Mouse (Mus musculus): ENCODE data around the gene Gm28053.

The Gm28053 gene

GRCm38 (mm10) chr6:48741273-48741672, 22.9 kb downstream of the Gm28053 start:
- no peak for DNase-seq (ENCODE audit: low spot score in 2 of 2)

GRCm38 (mm10) chr6:48741711-48742206, 23.4 kb downstream of the Gm28053 start:
- DNase-seq (ENCODE audit: low spot score in 2 of 2), result no peak

GRCm38 (mm10) chr6:48742422-48743351, 24.3 kb downstream of the Gm28053 start:
- DNase-seq (ENCODE audit: low spot score in 2 of 2), result peak in 1 of 2 experiments; percentile 14

DNA sequence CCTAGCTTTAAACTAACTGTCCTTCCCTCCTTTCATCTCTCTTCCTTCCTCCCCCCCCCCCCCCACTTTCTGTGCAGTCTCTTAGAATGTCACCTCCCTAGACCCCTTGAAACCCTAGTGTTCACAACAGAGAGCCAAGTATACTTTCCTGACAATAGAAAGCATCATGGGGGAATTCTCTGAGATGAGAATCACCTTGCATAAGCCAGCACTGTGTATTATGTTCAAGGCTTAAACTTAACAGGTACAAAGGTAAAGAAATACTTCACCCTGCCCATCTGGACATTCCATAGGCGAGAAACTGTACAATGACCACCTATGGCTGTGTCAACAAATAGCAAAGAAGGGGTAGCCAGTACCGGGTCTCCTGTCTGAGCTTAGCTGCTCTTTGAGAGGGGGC, 27.1 kb downstream of the Gm28053 start:
- DNase-seq (ENCODE audit: low spot score in 2 of 2), result no peak

DNA sequence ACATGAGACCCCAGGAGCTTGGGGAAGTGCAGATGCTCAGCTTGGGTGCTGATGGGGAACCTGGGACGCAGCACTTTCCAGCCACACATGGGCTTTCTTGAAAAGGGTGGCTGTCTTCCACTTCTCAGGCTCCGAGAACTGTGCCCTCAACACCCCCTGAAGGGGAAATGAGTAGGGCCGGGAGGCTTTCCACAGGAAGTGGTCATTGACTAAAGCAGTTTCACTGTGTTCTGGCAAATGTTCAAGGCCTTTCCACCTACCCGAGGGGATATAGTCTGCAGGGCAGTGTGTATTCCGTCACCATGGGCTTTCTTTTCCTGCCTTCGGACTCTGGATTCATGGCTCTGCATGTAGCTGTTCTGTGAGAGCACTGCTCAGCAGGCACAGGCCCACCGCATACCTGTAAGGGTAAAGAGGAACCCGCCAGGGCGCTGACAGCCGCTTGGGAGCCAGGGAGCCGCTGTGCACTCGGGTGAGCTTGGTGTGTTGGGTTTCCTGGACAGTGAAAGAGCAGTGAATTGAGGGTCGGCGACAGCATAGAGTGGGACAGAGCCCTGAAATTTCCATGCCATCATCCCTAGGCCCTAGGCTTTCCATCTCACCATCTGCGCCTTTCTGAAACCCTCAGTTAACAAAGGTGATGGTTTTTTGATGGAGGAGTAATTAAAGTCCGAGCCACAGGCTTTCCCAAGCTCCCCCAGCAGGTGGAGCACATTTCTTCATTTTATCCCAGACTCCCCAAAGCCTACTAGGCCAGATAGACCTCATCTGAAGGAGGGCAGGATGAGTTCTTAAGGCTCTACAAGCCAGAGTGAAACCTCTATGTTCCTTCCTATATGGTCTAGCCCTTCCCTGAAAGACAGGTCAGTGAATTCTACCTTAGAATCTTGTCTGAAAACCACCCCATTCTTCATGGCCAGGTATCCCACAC, 27.8 kb downstream of the Gm28053 start, which contains the start of gene Gimap5:
Gene Gimap5 (plus strand): TSS at position 239 of the 931 bp plus-strand sequence.
- DNase-seq (ENCODE audit: low spot score in 2 of 2), result peak in 1 of 2 experiments; percentile 15

DNA sequence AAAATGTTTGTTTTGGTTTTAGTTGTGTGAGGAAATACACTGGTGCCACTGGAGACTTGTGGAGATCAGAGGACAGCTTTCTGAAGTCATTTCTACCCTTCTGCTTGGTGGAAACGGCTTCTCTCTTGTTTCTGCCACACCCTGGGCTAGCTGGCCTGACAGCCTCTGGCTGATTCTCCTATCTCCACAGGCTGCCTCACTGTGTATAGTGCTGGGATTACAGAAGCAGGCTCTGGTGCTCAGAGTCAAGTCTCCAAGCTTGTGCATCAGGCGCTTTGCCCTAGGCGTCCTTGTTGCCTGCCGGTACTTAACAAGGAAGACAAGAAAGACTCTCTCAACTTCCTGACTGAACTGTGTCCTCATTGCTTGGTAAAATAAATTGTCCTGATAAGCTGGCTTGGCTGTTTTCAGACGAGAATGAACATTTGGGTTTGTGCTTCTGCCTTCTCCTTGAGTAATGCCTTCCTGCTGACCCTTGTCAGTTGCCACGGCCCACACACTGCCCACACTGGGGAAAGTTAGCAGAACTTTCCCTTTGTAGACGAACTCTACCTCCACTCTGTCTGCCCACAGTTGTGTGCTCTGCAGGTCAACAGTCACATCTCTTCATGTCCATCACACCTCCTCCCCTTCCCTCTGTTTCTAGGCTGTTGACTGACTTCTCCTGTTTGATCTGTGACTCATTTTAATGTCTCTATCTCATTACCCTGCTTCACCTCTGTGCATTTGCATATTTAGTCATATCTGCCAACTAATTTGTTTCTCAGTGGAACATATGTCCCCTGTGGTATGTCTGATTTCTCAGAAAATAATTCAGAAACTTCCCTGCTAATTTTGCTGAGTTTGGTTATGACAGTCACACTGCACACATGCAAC, 28.9 kb downstream of the Gm28053 start:
- no peak for DNase-seq (ENCODE audit: low spot score in 2 of 2)

- DNase-seq (ENCODE audit: low spot score in 2 of 2), result no peak
Measured at GRCm38 (mm10) chr6:48763567-48764270, 45.3 kb downstream of the Gm28053 start.

- DNase-seq (ENCODE audit: low spot score in 2 of 2), result no peak
Measured at GRCm38 (mm10) chr6:48764496-48764895, 46.1 kb downstream of the Gm28053 start.

DNA sequence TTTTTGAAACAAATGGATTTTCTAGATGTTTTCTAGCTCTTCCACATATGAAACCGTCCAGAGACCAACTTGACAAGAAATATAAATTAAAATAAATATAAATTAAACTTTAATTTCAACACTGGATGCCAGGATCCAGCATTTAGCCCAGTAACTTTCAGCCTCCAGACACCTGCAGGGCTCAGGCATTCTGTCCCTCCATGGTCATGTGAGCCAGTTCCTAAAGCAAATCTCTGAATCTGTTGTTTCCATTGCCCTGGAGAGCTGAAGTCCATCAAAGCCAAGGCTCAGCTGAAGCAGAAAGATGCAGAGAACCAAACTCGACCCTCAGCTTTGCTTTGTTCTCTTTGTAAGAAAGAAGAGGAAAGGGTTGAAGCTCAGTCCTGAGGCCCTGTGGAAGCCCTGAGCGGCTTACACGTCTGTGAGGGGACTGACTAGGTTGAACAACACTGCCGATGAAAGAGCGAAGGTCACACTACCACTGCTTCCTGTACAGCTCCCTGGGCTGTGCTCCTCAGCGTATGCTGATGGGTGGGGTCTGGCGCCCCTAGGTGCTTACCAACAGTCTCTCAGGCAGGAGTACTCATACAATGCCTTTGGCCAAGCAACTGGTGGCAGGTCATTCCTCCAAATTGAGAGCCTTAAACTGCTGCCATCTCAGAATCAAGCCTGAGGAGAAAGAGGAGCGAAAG, 49.9 kb downstream of the Gm28053 start:
- no peak for DNase-seq (ENCODE audit: low spot score in 2 of 2)

GRCm38 (mm10) chr6:48768933-48769332, 50.5 kb downstream of the Gm28053 start:
- no peak for DNase-seq (ENCODE audit: low spot score in 2 of 2)

DNA sequence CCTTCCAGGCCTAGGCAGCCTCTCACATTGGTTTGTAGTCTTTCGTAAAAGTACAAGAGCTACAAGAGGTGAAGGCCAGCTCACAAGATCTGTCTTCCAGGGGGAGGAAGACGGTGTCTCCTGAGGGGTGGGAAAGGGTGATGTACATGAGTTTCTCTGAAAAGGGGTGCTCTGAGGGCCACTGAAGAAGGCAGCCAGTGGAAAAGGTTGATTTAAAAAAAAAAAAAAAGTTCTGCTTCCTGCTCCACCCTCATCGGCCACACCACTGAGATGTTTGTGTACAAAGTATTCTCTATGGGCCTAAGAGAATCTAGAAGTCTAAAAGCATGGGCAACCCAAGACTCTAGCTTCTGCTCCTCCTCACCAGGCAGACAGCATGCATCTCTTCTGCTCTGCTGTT, 52.3 kb downstream of the Gm28053 start, which contains the start of gene Gimap3:
Gene Gimap3 (minus strand): TSS at position 156 of the 400 bp plus-strand sequence.
- DNase-seq (ENCODE audit: low spot score in 2 of 2), result no peak

DNA sequence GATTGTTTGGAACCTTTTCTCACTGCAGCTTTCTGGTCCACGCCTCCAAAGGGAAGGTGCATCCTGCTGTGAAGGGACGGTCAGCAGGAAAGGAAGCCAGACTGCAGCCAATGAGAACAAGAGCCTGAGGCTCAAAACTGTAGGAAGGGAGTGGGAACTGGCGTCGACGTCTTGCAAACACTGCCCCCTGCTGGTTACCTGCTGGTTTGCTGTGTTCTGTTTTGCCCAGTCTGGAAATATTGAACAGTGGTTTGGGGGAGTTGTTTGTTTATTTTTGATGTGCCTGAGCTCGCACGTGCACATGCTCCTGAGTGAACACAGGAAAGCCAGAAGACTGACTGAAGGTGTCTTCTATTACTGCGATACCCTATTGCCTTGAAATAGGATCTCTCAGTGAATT, 53.6 kb downstream of the Gm28053 start:
- peak; percentile 25 to 68 for DNase-seq (ENCODE audit: low spot score in 2 of 2)

GRCm38 (mm10) chr6:48784406-48784805, 66.0 kb downstream of the Gm28053 start:
- DNase-seq (ENCODE audit: low spot score in 2 of 2), result no peak

DNA sequence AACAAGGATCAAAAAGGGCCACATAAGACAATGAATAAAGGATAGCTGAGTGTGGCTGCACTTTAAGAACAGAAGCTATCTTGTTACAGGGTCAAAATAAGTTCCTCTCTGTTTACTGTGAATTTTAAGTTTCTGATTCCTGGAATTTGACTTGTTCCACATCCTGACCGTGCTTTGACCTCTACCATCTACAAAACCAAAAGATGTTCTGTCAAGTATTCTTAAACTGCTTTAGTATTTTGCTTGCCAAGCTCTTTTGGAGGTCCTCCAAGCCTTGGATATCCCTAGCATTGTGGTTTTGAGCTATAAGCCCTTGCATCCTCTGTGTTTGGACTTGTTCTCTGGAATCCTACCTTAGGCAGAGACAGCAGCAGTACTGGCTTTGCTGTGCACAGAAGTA, 66.8 kb downstream of the Gm28053 start:
- no peak for DNase-seq (ENCODE audit: low spot score in 2 of 2)

DNA sequence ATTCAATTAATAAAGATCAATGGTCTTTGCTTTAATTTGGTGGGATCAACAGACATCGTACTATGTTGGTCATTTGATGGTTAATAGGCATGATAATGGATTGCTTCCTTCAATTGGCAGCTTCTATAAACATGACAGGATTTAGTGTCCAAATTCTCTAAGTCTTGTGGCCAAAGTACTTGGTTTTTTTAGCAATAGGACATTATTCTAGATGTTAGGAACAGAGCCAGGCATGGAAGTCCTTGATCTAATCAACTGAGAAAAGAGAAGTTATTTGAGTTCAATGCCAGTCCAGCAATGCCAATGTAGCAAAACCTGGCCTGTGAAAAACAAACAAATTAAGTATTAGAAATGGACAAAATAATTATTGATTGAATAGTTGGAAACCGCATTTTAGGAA, 67.2 kb downstream of the Gm28053 start:
- no peak for DNase-seq (ENCODE audit: low spot score in 2 of 2)

- DNase-seq (ENCODE audit: low spot score in 2 of 2), result no peak
Measured at GRCm38 (mm10) chr6:48787867-48788266, 69.5 kb downstream of the Gm28053 start.

GRCm38 (mm10) chr6:48801897-48802296, 83.5 kb downstream of the Gm28053 start:
- no peak for DNase-seq (ENCODE audit: low spot score in 2 of 2)
